Mouse (Mus musculus) bone marrow macrophage, adult 2 months (primary cell): Measurements from ENCODE around the gene Stk11ip.

Experiments used
- CTCF ChIP-seq: IDR thresholded peaks from 2 replicates; pipeline ENCODE4 v1.5.1; 2012; ENCODE audit warnings: low read depth, mild to moderate bottlenecking, low read length, moderate library complexity
- POLR2A ChIP-seq: IDR thresholded peaks from 2 replicates; pipeline ENCODE4 v1.6.1; 2012; ENCODE audit warnings: mild to moderate bottlenecking, low read depth, low read length, borderline replicate concordance

DNA sequence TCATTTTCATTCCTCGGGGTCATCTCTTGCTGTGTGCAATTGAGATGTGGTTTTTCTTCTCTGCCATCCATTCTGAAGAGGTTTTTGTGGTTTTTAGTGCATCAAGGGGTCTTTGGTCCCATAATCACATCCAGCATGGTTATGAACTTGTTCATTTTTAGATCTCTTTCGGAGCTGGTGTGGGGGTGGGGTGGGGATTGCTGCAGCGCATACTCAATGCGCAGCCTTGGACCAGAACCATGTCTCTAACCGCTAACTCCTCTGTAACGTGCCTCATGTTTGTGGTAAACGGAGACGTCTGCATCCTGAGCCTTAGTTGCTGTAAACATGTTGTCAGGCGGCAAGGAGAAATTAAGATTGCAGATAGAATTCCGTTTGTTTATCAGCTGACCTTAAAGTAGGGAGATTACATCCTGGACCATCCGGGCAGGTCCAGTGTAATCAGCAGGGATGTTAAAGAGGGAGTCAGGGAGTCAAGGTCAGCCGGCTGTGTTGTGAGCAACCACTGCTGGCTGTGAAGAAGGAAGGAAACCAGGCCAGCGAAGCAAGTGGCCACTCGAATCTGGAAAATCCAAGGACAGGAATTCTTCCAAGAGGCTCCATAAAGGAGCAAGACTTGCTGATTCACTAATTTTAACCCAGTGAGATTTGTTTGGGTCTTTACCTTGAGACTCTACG is 4.5 kb upstream of the Stk11ip start:
- TF ChIP-seq POLR2A (no peak), CTCF (no peak)
